ENCODE assay signal across 8 mouse cellular contexts in the genomic region with DNA sequence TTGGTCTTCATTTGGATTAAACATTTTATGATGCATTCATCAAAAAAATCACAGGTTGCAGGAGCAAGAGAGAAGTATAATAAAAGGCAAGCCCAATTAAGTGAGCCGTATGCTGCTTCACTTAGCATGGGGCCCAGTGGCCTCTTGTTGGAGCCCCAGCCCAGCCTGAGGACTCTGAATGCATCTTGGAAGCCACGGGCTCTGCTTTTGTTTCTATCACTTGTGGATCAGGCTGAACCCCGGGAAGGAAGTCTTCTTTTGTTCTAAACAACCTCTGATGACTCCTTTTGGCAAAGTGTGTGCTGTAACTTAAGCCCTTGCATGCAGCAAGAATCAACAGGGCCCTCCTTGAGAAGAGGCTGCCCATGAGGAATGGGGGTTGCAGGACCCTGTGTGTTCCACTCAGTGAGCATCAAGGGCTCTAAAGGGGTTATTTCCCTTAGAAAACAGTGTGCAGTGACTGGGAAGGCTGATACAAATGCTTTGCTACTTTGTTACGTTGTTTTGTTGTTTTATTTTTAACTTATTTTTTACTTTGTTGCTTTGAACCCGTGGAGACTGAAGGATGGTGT.
A peak's percentile ranks its signal among the peaks of the same experiment; 100 is the strongest.
DNase-seq lines count a peak whose midpoint lies in the region; ATAC-seq lines count a peak whose summit lies in the region.

No protein-coding gene starts in this region.

- no peaks in the 10 kb centered on the region for H3K9me3 ChIP-seq in lung, embryonic 15.5 days
- H3K9me3 ChIP-seq in forebrain, embryonic 16.5 days (ENCODE audit: control insufficient read depth, low read length) = no peaks in the 10 kb centered on the region
- H3K9me3 ChIP-seq in stomach, embryonic 14.5 days (ENCODE audit: control insufficient read depth, low read depth, low read length) = no peaks in the 10 kb centered on the region

- H3K4me2 ChIP-seq in lung, embryonic 15.5 days = 0 out of 2 replicates have a peak overlapping the region, but pooled peaks have one; percentile 40
- H3K4me2 ChIP-seq in forebrain, embryonic 16.5 days (ENCODE audit: low read length) = no peak overlapping the region
- no peak overlapping the region for H3K4me2 ChIP-seq in stomach, embryonic 14.5 days (replicated peaks; ENCODE audit: low read depth, low read length)

- no peak overlapping the region for H3K9ac ChIP-seq in lung, embryonic 15.5 days
- 0 out of 2 replicates have a peak overlapping the region, but pooled peaks have one; percentile 48 for H3K9ac ChIP-seq in forebrain, embryonic 16.5 days (replicated peaks; ENCODE audit: low read depth, low read length)
- no peak overlapping the region for H3K9ac ChIP-seq in stomach, embryonic 14.5 days (replicated peaks; ENCODE audit: low read depth, low read length)

- H3K4me1 ChIP-seq in lung, embryonic 15.5 days = peaks cover 69% of the 10 kb centered on the region
- peaks cover 8% of the 10 kb centered on the region; the same call in 1 of the 2 replicates for H3K4me1 ChIP-seq in forebrain, embryonic 16.5 days (replicated peaks; ENCODE audit: control insufficient read depth, insufficient read depth, low read length)
- H3K4me1 ChIP-seq in stomach, embryonic 14.5 days (ENCODE audit: control insufficient read depth, insufficient read depth, low read length) = peaks cover 38% of the 10 kb centered on the region

- 34% methylated on average over 5 of the region's 5 CpGs for WGBS in lung, embryonic 15.5 days
- 24% methylated on average over 5 of the region's 5 CpGs for WGBS in forebrain, embryonic 16.5 days
- WGBS in stomach, embryonic 14.5 days = 41% methylated on average over 5 of the region's 5 CpGs

- H3K36me3 ChIP-seq in lung, embryonic 15.5 days = no peaks in the 10 kb centered on the region
- H3K36me3 ChIP-seq in forebrain, embryonic 16.5 days (ENCODE audit: control insufficient read depth, insufficient read depth) = no peaks in the 10 kb centered on the region
- no peaks in the 10 kb centered on the region for H3K36me3 ChIP-seq in stomach, embryonic 14.5 days (ENCODE audit: control insufficient read depth, insufficient read depth, low read length)

- no peak overlapping the region for H3K4me3 ChIP-seq in lung, embryonic 15.5 days
- H3K4me3 ChIP-seq in forebrain, embryonic 16.5 days (replicated peaks; ENCODE audit: low read length) = no peak overlapping the region
- no peak overlapping the region for H3K4me3 ChIP-seq in stomach, embryonic 14.5 days (ENCODE audit: low read depth, low read length)

- H3K27ac ChIP-seq in lung, embryonic 15.5 days = peak overlapping the region; percentile 45
- no peak overlapping the region for H3K27ac ChIP-seq in forebrain, embryonic 16.5 days (ENCODE audit: low read length)
- peak overlapping the region; percentile 68; the same call in 1 of the 2 replicates for H3K27ac ChIP-seq in stomach, embryonic 14.5 days (ENCODE audit: low read length)

- DNase-seq in lung, postnatal 14 days = no peak
- DNase-seq in kidney, postnatal 4 days = peak; percentile 40 to 64
- DNase-seq in layer of hippocampus, postnatal 36 days = no peak
- no peak for DNase-seq in MN1 (ENCODE audit: low spot score)
- no peak for DNase-seq in layer of hippocampus, postnatal 14 days (ENCODE audit: low spot score in 2 of 2)

- no peaks in the 10 kb centered on the region for H3K27me3 ChIP-seq in lung, embryonic 15.5 days
- peaks cover 14% of the 10 kb centered on the region for H3K27me3 ChIP-seq in forebrain, embryonic 16.5 days (replicated peaks; ENCODE audit: control insufficient read depth, insufficient read depth, low read length)
- H3K27me3 ChIP-seq in stomach, embryonic 14.5 days (ENCODE audit: control insufficient read depth, insufficient read depth, low read length) = no peaks in the 10 kb centered on the region

- ATAC-seq in lung, embryonic 15.5 days (ENCODE audit: borderline replicate concordance, extremely low read depth, low FRiP score, low TSS enrichment) = no peak
- peak; percentile 45; the same call in 1 of the 2 replicates for ATAC-seq in forebrain, embryonic 16.5 days
- ATAC-seq in stomach, embryonic 14.5 days (ENCODE audit: insufficient number of reproducible peaks, insufficient read depth, low FRiP score, low read depth) = no peak

Comparison
In these comparisons a context has a peak if more than half of its experiments do, and no peak if none do; other contexts are left out.
1. DNase-seq: peak in kidney, postnatal 4 days (2 of 2); none in lung, postnatal 14 days (single experiment), layer of hippocampus, postnatal 36 days (0 of 2), MN1 (single experiment) and layer of hippocampus, postnatal 14 days (0 of 2).